ENCODE assay signal across 8 mouse cellular contexts in the genomic region with DNA sequence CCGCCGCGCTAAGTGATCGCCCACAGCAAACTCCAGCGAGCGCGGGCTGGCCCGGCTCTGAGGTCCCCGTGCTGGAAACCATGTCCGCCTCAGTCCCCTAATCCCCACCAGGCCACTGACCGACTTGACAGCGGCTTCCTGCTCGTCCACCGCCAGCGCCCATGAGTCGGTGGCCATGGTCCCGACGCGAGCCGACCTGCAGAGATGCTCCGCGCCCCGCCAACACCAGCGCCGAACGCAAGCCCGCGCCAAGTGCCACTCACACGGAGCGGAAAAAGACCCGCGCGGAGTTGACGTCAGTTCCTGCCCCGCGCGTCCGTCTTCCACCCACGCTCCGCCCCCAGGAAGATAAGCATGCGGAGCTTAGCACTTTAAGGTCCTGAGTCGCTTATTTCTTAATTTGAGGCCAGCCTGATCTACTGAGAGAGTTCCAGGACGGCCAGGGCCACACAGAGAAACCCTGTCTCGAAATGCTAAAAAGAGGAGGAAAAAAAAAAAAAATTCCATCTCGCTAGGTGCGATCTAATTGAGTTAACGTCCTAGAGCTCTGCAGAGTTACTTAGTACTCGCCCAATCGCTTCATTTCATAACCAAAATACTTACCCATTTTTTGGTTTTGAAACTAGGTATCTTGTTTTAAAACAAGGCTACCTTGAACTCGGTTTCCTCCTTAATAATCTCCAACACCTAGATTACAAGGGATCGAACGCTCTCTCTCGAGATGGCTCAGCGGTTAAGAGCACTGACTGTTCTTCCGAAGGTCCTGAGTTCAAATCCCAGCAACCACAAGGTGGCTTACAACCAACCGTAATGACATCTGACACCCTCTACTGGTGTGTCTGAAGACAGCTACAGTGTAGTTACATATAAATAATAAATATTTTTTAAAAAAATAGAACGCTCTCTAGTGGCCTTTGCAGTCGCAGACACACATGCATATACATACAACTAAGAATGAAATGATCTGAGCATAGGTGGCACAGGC. TPM values are rescaled to one million over a fixed set of nuclear protein-coding genes. Genes with fewer than 3 reads are reported as not detected.
DNase-seq lines count a peak whose midpoint lies in the region; ATAC-seq lines count a peak whose summit lies in the region.

TSS of gene Ddx19a (minus strand) at position 254 of the 985 bp plus-strand sequence.

- ATAC-seq in inflammation-experienced regulatory T-cells, adult 6 months: peak; percentile 97
- ATAC-seq in megakaryocyte-erythroid progenitor cell, adult 5-6 weeks (replicated peaks; ENCODE audit: low FRiP score, low TSS enrichment, poor library complexity, severe bottlenecking): peak; percentile 96

- peak; percentile 92 for DNase-seq in adipocyte (ENCODE audit: low spot score)
- peak; percentile 93 for DNase-seq in embryo, embryonic 10 days (ENCODE audit: low spot score)
- DNase-seq in gastrocnemius, postnatal 14 days: peak; percentile 89
- DNase-seq in left cerebral cortex, postnatal 10 days (ENCODE audit: extremely low spot score in 1 of 2, low spot score in 2 of 2): peak; percentile 83 to 94
- DNase-seq in right cerebral cortex, postnatal 25 days: peak; percentile 91
- DNase-seq in urinary bladder, postnatal 4 days (ENCODE audit: low spot score in 2 of 2): peak; percentile 79 to 89

- intact Hi-C loops in gastrocnemius, postnatal 14 days (cut with DNase I; ENCODE audit: low total_unique reads): no loop called here
- intact Hi-C loops in left cerebral cortex, postnatal 10 days (cut with DNase I): no loop called here

RNA-seq across cellular contexts. Expression of gene Ddx19a, which starts in this region (rescaled TPM):
- 10 to 100 TPM; 29.8 to 31.2 TPM for total RNA-seq in gastrocnemius, postnatal 14 days (2021)
- 10 to 100 TPM; 16.3 to 18.2 (median 17.2) TPM for polyA plus RNA-seq in inflammation-experienced regulatory T-cells, adult 6 months (2017; shearing (Covaris generic))
- 10 to 100 TPM; 30.9 to 34.4 TPM for total RNA-seq in left cerebral cortex, postnatal 10 days (2021)
- 81.6 and 89.6 TPM in 2 replicates for total RNA-seq in megakaryocyte-erythroid progenitor cell, adult 5-6 weeks (2014; fragmentation: Nextera tagmentation)
- total RNA-seq in megakaryocyte-erythroid progenitor cell, adult 5-6 weeks (2017): 55.9 and 74.1 TPM in 2 replicates

Comparison
In these comparisons a context has a peak if more than half of its experiments do, and no peak if none do; other contexts are left out.
1. Peak in every context shown above with its lines: DNase-seq and ATAC-seq.